Mouse (Mus musculus): ENCODE results near the gene Mettl17. TPM values are rescaled to one million over a fixed set of nuclear protein-coding genes. Genes with fewer than 3 reads are reported as not detected.

The Mettl17 gene
- polyA plus RNA-seq (2014; fragmentation: Illumina TruSeq; extraction: RNeasy Lipid Tissue Mini Kit (QIAGEN cat#74804); ENCODE audit: low replicate concordance): 3.0 TPM

DNA sequence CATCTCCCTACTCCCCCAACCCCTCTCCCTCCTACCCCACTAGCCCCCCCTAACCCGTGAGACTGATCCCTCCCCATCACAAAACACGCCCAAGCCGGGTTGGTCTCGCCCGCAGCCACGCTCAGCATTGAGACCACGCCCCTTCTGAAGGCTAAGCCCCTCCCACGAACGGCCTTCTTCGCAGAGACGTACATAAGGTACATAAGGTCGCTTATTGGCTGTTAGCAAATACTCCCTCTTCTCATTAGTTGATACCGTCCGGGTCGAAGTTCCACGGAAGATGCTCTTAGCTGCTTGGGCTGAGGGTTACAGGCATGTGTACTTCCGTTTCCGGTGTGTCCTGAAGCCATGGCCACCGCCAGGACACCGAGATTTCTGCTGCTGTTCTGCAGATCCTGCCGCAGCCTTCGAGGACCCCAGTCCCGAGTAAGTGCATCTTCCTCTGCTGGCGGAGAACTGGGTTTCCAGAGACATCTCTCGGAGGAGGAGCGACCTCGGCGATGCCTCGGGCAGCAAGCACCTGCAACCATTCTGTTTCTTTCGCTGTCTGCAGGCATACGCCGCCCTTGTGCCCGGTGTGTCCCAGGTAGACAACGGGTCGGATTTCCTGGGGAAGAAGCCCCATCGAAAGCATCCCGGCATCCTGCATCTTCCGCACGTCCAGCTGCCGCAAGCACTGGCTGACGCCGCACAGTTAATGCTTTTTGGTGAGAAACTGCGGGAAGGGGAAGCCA is at the start of gene Mettl17:
TSS of gene Mettl17 (plus strand) at position 245 of the 734 bp plus-strand sequence.

GRCm38 (mm10) chr14:51853399-51853798 is 31.2 kb upstream of the Mettl17 start, which contains the start of gene Ear6:
Gene Ear6, plus strand, starts transcription at chr14:51853699.

GRCm38 (mm10) chr14:51892191-51892939 is 7.7 kb downstream of the Mettl17 start, which contains the start of gene Slc39a2:
Gene Slc39a2, plus strand, starts transcription at chr14:51892889.

DNA sequence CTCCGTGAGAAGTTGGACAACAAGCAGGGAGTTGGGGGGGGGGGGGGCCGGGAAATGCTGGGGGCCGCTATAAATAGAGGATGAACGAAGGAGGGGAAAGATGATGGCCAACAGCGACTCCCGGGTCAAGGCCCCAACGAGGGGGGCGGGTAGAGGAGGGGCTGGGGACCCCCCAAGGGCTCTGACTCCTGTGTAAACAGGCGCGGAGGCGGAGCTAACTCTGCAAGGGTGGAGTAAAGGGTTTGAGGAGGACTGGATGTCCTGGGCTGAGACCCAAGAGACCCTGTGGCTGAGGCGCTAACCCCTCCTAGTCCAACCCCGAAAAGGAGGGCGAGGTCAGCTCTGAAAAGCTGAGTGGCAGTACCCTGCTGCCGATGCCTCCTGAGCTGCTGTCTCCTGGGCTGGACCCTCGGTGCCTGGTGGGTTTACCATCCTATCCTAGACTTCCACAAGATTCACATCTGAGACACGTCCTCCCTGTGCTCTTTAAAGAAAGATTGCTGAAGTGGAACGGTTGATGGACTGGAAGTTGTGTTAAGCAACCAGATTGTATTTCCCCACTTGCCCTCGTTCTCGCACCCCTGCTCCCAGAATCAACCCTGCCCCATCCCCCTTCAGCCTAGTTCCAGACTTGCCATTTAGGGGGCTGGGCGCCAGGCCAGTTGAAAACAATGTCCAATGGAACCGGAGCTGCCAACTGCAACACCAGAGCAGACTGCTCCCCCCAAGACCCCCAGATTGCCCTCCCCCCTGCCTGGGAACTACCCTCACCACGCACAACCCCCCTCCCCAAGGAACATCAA is 29.5 kb downstream of the Mettl17 start, which contains the start of gene Ndrg2:
TSS of gene Ndrg2 (minus strand) at position 199 of the 803 bp plus-strand sequence.

DNA sequence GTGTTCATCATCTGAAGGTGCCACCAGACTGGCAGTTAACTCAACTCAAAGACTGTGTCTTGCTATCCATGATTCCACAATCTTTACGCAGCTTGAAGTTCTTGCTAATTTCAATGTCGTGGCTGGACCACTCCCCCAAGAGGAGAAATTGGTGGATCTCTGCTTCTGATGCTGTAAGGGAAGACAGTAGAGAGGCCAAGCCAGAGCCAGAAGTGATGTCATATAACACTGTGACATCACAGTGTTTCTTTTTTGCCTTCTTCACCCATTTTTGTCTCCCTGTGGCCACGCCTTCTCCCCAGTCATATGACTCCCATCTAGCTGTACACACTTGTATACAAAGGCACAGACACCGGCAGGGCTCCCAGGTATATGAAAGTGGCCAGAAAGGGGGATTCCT is 33.5 kb downstream of the Mettl17 start, which contains the start of gene Tppp2:
TSS of gene Tppp2 (plus strand) at position 301 of the 400 bp plus-strand sequence.

GRCm38 (mm10) chr14:51922571-51922865 is 37.9 kb downstream of the Mettl17 start, which contains the start of gene Rnase13:
Gene Rnase13, minus strand, starts transcription at chr14:51922773.

Other genes starting within 250 kb of the Mettl17 start
- not detected for gene Gm4181, start 249.2 kb upstream of the Mettl17 start, polyA plus RNA-seq (2014; fragmentation: Illumina TruSeq; extraction: RNeasy Lipid Tissue Mini Kit (QIAGEN cat#74804); ENCODE audit: low replicate concordance)
- gene Gm17079, start 189.4 kb upstream of the Mettl17 start, polyA plus RNA-seq (2014; fragmentation: Illumina TruSeq; extraction: RNeasy Lipid Tissue Mini Kit (QIAGEN cat#74804); ENCODE audit: low replicate concordance): not detected
- not detected for gene Gm5800, start 167.7 kb upstream of the Mettl17 start, polyA plus RNA-seq (2014; fragmentation: Illumina TruSeq; extraction: RNeasy Lipid Tissue Mini Kit (QIAGEN cat#74804); ENCODE audit: low replicate concordance)
- gene Ang4, start 111.3 kb upstream of the Mettl17 start, polyA plus RNA-seq (2014; fragmentation: Illumina TruSeq; extraction: RNeasy Lipid Tissue Mini Kit (QIAGEN cat#74804); ENCODE audit: low replicate concordance): 125 TPM
- gene AY358078, start 84.8 kb upstream of the Mettl17 start, polyA plus RNA-seq (2014; fragmentation: Illumina TruSeq; extraction: RNeasy Lipid Tissue Mini Kit (QIAGEN cat#74804); ENCODE audit: low replicate concordance): not detected
- not detected for gene Ear6, start 31.1 kb upstream of the Mettl17 start, polyA plus RNA-seq (2014; fragmentation: Illumina TruSeq; extraction: RNeasy Lipid Tissue Mini Kit (QIAGEN cat#74804); ENCODE audit: low replicate concordance)
- 0.97 TPM for gene Slc39a2, start 8.0 kb downstream of the Mettl17 start, polyA plus RNA-seq (2014; fragmentation: Illumina TruSeq; extraction: RNeasy Lipid Tissue Mini Kit (QIAGEN cat#74804); ENCODE audit: low replicate concordance)
- gene Ndrg2, start 29.3 kb downstream of the Mettl17 start, polyA plus RNA-seq (2014; fragmentation: Illumina TruSeq; extraction: RNeasy Lipid Tissue Mini Kit (QIAGEN cat#74804); ENCODE audit: low replicate concordance): 68.9 TPM
- gene Tppp2, start 33.6 kb downstream of the Mettl17 start, polyA plus RNA-seq (2014; fragmentation: Illumina TruSeq; extraction: RNeasy Lipid Tissue Mini Kit (QIAGEN cat#74804); ENCODE audit: low replicate concordance): not detected
- not detected for gene Rnase13, start 37.9 kb downstream of the Mettl17 start, polyA plus RNA-seq (2014; fragmentation: Illumina TruSeq; extraction: RNeasy Lipid Tissue Mini Kit (QIAGEN cat#74804); ENCODE audit: low replicate concordance)
- gene Arhgef40, start 99.9 kb downstream of the Mettl17 start, polyA plus RNA-seq (2014; fragmentation: Illumina TruSeq; extraction: RNeasy Lipid Tissue Mini Kit (QIAGEN cat#74804); ENCODE audit: low replicate concordance): 2.4 TPM
- 7.1 TPM for gene Tmem253, start 130.8 kb downstream of the Mettl17 start, polyA plus RNA-seq (2014; fragmentation: Illumina TruSeq; extraction: RNeasy Lipid Tissue Mini Kit (QIAGEN cat#74804); ENCODE audit: low replicate concordance)
- gene Zfp219, start 135.9 kb downstream of the Mettl17 start, polyA plus RNA-seq (2014; fragmentation: Illumina TruSeq; extraction: RNeasy Lipid Tissue Mini Kit (QIAGEN cat#74804); ENCODE audit: low replicate concordance): 0.59 TPM
- gene Olfr221, start 157.6 kb downstream of the Mettl17 start, polyA plus RNA-seq (2014; fragmentation: Illumina TruSeq; extraction: RNeasy Lipid Tissue Mini Kit (QIAGEN cat#74804); ENCODE audit: low replicate concordance): not detected
- gene Hnrnpc, start 219.2 kb downstream of the Mettl17 start, polyA plus RNA-seq (2014; fragmentation: Illumina TruSeq; extraction: RNeasy Lipid Tissue Mini Kit (QIAGEN cat#74804); ENCODE audit: low replicate concordance): 274 TPM
- gene Rpgrip1, start 225.9 kb downstream of the Mettl17 start, polyA plus RNA-seq (2014; fragmentation: Illumina TruSeq; extraction: RNeasy Lipid Tissue Mini Kit (QIAGEN cat#74804); ENCODE audit: low replicate concordance): 2.0 TPM

Measured in small intestine, adult 10 weeks (tissue).